Mouse (Mus musculus) lung, postnatal 0 days (tissue): ENCODE data around the gene Ccnd1. TPM values are rescaled to one million over a fixed set of nuclear protein-coding genes. Genes with fewer than 3 reads are reported as not detected.
A peak's percentile ranks its signal among the peaks of the same experiment; 100 is the strongest.

Source experiments
- ATAC-seq: fragments of 200-750 bp; cut with Nextera tagmentation; 2 replicates; pipeline ENCODE4 v1.8.0; 2017; ENCODE audit warnings: moderate library complexity
- DNase-seq: peaks from one replicate; pipeline ENCODE4 v3.0.0-alpha.2; 2016; ENCODE audit warnings: low spot score
- H3K27ac ChIP-seq: fragments of 300-500 bp; sonication (generic); 2 replicates; pipeline ENCODE4 v1.5.1; 2014; ENCODE audit warnings: antibody characterized with exemption, mild to moderate bottlenecking, low read length, mixed read lengths
- H3K27me3 ChIP-seq: fragments of 300-500 bp; sonication (generic); replicated peaks from 2 replicates; pipeline ENCODE4 v1.6.1; 2014; ENCODE audit warnings: low read length, mixed read lengths; ENCODE audit not compliant: insufficient read depth
- H3K36me3 ChIP-seq: fragments of 300-500 bp; sonication (generic); 2 replicates; pipeline ENCODE4 v1.6.1; 2014; ENCODE audit warnings: low read length, mixed read lengths; ENCODE audit not compliant: insufficient read depth
- H3K4me1 ChIP-seq: fragments of 300-500 bp; sonication (generic); 2 replicates; pipeline ENCODE4 v1.6.1; 2014; ENCODE audit warnings: antibody characterized with exemption, low read depth, low read length, mixed read lengths; ENCODE audit not compliant: insufficient read depth
- H3K4me2 ChIP-seq: fragments of 300-500 bp; sonication (generic); replicated peaks from 2 replicates; pipeline ENCODE4 v1.6.1; 2014; ENCODE audit warnings: low read depth, mild to moderate bottlenecking, low read length, moderate library complexity, mixed read lengths
- H3K4me3 ChIP-seq: fragments of 300-500 bp; sonication (generic); 2 replicates; pipeline ENCODE4 v1.5.1; 2014; ENCODE audit warnings: low read depth, low read length
- H3K9ac ChIP-seq: fragments of 300-500 bp; sonication (generic); replicated peaks from 2 replicates; pipeline ENCODE4 v1.6.1; 2014; ENCODE audit warnings: low read depth, mild to moderate bottlenecking
- H3K9me3 ChIP-seq: fragments of 300-500 bp; sonication (generic); 2 replicates; pipeline ENCODE4 v1.6.1; 2016; ENCODE audit warnings: low read length, mixed read lengths
- CTCF ChIP-seq: IDR thresholded peaks from 2 replicates; pipeline ENCODE4 v1.5.1; 2016; ENCODE audit warnings: antibody characterized with exemption, mild to moderate bottlenecking
- EP300 ChIP-seq: IDR thresholded peaks from 2 replicates; pipeline ENCODE4 v1.6.1; 2016; ENCODE audit warnings: antibody characterized with exemption, mild to moderate bottlenecking, control low read depth
- WGBS: fragments of 180-500 bp; shearing (Covaris S2); extraction: QIAGEN DNeasy Blood & Tissue Kit; methylation state at CpG from one replicate; pipeline ENCODE4 v1.1.7; 2014; 5-methylcytosine and 5-hydroxymethylcytosine counted together
- polyA plus RNA-seq: library from polyadenylated mRNA; unstranded; fragments of >200 nt; fragmentation: Nextera tagmentation; extraction: Ambion mirVana; gene quantifications from 2 replicates; pipeline ENCODE4 v1.2.1, GENCODE M21; 2015

Gene Ccnd1
- polyA plus RNA-seq, 1 experiment from 2014 or later, result 68.4 TPM

DNA sequence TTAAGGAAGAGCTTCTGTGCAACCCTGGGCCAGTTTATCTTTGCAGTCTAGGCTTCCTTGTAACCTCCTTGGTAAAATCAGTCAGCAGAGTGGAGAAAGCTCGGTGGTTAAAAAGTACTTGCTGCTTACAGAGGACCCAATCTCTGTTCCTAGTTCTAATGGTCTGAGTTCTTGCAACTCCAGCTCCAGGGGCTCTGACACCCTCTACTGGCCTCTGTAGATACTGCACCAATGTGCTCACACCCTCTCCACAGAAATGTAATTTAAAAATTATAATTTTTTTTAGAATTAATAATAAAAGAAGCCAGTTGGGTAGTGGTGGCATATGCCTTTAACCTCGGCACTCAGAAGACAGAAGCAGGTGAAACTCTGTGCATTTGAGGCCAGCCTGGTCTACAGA, 52.1 kb downstream of the Ccnd1 start:
- no peak for DNase-seq
- ATAC-seq, result no peak
- Histone ChIP-seq H3K9ac (no peak overlapping the region), H3K4me3 (no peak overlapping the region), H3K4me1 (no peaks in the 10 kb centered on the region), H3K36me3 (no peaks in the 10 kb centered on the region), H3K27me3 (no peaks in the 10 kb centered on the region), H3K27ac (no peak overlapping the region), H3K9me3 (no peaks in the 10 kb centered on the region), H3K4me2 (no peak overlapping the region)
- WGBS, result 78% methylated on average over 2 of the region's 2 CpGs
- TF ChIP-seq EP300 (no peak), CTCF (peak; percentile 21; the same call in 1 of the 2 replicates)

DNA sequence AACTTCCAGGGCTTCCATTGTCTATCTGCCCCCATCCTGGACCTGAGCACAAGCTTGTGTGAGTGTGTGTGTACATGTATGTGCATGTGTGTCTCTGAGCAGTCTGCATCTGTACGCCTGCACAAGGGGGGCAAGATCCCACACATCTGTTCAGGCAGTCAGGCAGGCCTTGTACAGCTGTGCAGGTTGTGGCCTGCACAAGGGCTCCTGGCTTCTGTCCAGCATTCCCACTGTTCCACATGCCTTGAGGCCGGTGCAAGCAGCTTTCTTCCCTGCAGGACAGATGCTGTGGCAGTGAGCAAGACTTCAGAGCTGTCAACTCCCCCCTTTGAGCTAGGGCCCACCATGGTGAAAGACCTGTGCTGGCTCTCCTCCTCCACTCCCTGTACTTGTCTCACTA, 56.6 kb downstream of the Ccnd1 start:
- Histone ChIP-seq H3K4me3 (no peak overlapping the region), H3K27ac (no peak overlapping the region), H3K9me3 (no peaks in the 10 kb centered on the region), H3K36me3 (no peaks in the 10 kb centered on the region), H3K4me1 (no peaks in the 10 kb centered on the region), H3K27me3 (no peaks in the 10 kb centered on the region), H3K9ac (no peak overlapping the region), H3K4me2 (no peak overlapping the region)
- TF ChIP-seq EP300 (no peak), CTCF (no peak)
- DNase-seq (no peak), ATAC-seq (no peak)
- 26% methylated on average over 2 of the region's 2 CpGs for WGBS

Other genes starting within 250 kb of the Ccnd1 start
- gene Ano1, start 188.0 kb downstream of the Ccnd1 start, polyA plus RNA-seq, result 69.0 and 77.2 TPM in 2 replicates
- not detected in 2 replicates for gene Fgf3, start 101.8 kb downstream of the Ccnd1 start, polyA plus RNA-seq
- not detected in 2 replicates for gene Fgf4, start 92.6 kb downstream of the Ccnd1 start, polyA plus RNA-seq
- not detected in 2 replicates for gene Fgf15, start 43.4 kb downstream of the Ccnd1 start, polyA plus RNA-seq
- 20.3 and 23.3 TPM in 2 replicates for gene LTO1, start 24.8 kb downstream of the Ccnd1 start, polyA plus RNA-seq